Mouse (Mus musculus) cerebellum, adult 2 months (tissue): Measurements from ENCODE around the gene Steap3. TPM values are rescaled to one million over a fixed set of nuclear protein-coding genes. Genes with fewer than 3 reads are reported as not detected.

Experiments used
- DNase-seq, 2 experiments: peaks; one replicate each; pipeline ENCODE4 v3.0.0; 2021
- H3K27ac ChIP-seq: fragments of 200-500 bp; 2 replicates; pipeline ENCODE4 v1.5.1; 2012; ENCODE audit warnings: low read length, control low read depth, inconsistent platforms; ENCODE audit not compliant: insufficient read depth
- H3K27me3 ChIP-seq: fragments of 200-500 bp; 2 replicates; pipeline ENCODE4 v1.6.1; 2012; ENCODE audit warnings: inconsistent platforms, mild to moderate bottlenecking, low read length, moderate library complexity; ENCODE audit not compliant: control insufficient read depth, insufficient read depth
- H3K4me1 ChIP-seq: fragments of 200-500 bp; 2 replicates; pipeline ENCODE4 v1.6.1; 2011; ENCODE audit warnings: low read length; ENCODE audit not compliant: control insufficient read depth, insufficient read depth
- H3K4me3 ChIP-seq: fragments of 200-500 bp; replicated peaks from 2 replicates; pipeline ENCODE3; 2011; ENCODE audit warnings: mild to moderate bottlenecking, low read depth, low read length, control low read depth; ENCODE audit not compliant: insufficient read depth
- CTCF ChIP-seq: fragments of 200-500 bp; IDR thresholded peaks from 2 replicates; pipeline ENCODE4 v1.5.1; 2011; ENCODE audit warnings: low read depth, mild to moderate bottlenecking, control low read depth, low read length, moderate library complexity, borderline replicate concordance; ENCODE audit not compliant: insufficient read depth
- POLR2A ChIP-seq: fragments of 200-500 bp; IDR thresholded peaks from 2 replicates; pipeline ENCODE4 v1.6.1; 2011; ENCODE audit warnings: low read length, control low read depth, borderline replicate concordance; ENCODE audit not compliant: insufficient read depth
- WGBS: fragments of 180-500 bp; shearing (Covaris S2); methylation state at CpG from one replicate; pipeline ENCODE4 v1.1.7; 2018; 5-methylcytosine and 5-hydroxymethylcytosine counted together
- polyA plus RNA-seq: library from polyadenylated mRNA; depleted of rRNA; stranded (reverse); fragments of >200 nt; gene quantifications from 2 replicates; pipeline ENCODE4 v1.2.3, GENCODE M21; 2012

The Steap3 gene
- polyA plus RNA-seq, 1 experiment: 3.5 TPM

- no peaks in the 10 kb centered on the region for H3K4me1 ChIP-seq
- DNase-seq: no peak
- TF ChIP-seq POLR2A (no peak), CTCF (no peak)
- H3K27ac ChIP-seq: no peak overlapping the region
- WGBS: 75% methylated on average over 3 of the region's 3 CpGs
- no peaks in the 10 kb centered on the region for H3K27me3 ChIP-seq
- no peak overlapping the region for H3K4me3 ChIP-seq
Observed at GRCm38 (mm10) chr1:120247351-120247750, 25.2 kb downstream of the Steap3 start.

- Histone ChIP-seq H3K27ac (no peak overlapping the region), H3K4me1 (no peaks in the 10 kb centered on the region), H3K27me3 (no peaks in the 10 kb centered on the region), H3K4me3 (no peak overlapping the region)
- TF ChIP-seq POLR2A: no peak
- TF ChIP-seq CTCF: no peak
- WGBS: 96% methylated on average over 8 of the region's 8 CpGs
- no peak for DNase-seq
Observed at GRCm38 (mm10) chr1:120246946-120247345, 25.6 kb downstream of the Steap3 start.

- peak in 1 of 2 experiments; percentile 8 for DNase-seq
- H3K4me3 ChIP-seq: no peak overlapping the region
- H3K27me3 ChIP-seq: no peaks in the 10 kb centered on the region
- H3K4me1 ChIP-seq: no peaks in the 10 kb centered on the region
- H3K27ac ChIP-seq: no peak overlapping the region
- TF ChIP-seq CTCF: no peak
- no peak for TF ChIP-seq POLR2A
- 30% methylated on average over 4 of the region's 4 CpGs for WGBS
Observed at GRCm38 (mm10) chr1:120245661-120246131, 26.8 kb downstream of the Steap3 start.

- no peak for DNase-seq
- no peak overlapping the region for H3K4me3 ChIP-seq
- no peaks in the 10 kb centered on the region for H3K27me3 ChIP-seq
- no peak overlapping the region for H3K27ac ChIP-seq
- TF ChIP-seq CTCF: no peak
- TF ChIP-seq POLR2A: no peak
- 84% methylated on average over 11 of the region's 11 CpGs for WGBS
- H3K4me1 ChIP-seq: no peaks in the 10 kb centered on the region
Observed at GRCm38 (mm10) chr1:120244646-120245045, 27.9 kb downstream of the Steap3 start.

GRCm38 (mm10) chr1:120243987-120244386, 28.5 kb downstream of the Steap3 start:
- no peak for DNase-seq
- no peak for TF ChIP-seq CTCF
- no peak for TF ChIP-seq POLR2A
- WGBS: 75% methylated on average over 11 of the region's 11 CpGs
- Histone ChIP-seq H3K27ac (no peak overlapping the region), H3K4me3 (no peak overlapping the region), H3K27me3 (no peaks in the 10 kb centered on the region), H3K4me1 (no peaks in the 10 kb centered on the region)

GRCm38 (mm10) chr1:120237068-120237467, 35.4 kb downstream of the Steap3 start:
- WGBS: 89% methylated on average over 1 of the region's 1 CpGs
- no peaks in the 10 kb centered on the region for H3K4me1 ChIP-seq
- H3K27me3 ChIP-seq: no peaks in the 10 kb centered on the region
- TF ChIP-seq CTCF (no peak), POLR2A (no peak)
- no peak overlapping the region for H3K27ac ChIP-seq
- no peak for DNase-seq
- no peak overlapping the region for H3K4me3 ChIP-seq

- no peaks in the 10 kb centered on the region for H3K27me3 ChIP-seq
- no peak overlapping the region for H3K27ac ChIP-seq
- TF ChIP-seq POLR2A (no peak), CTCF (no peak)
- 69% methylated on average over 14 of the region's 14 CpGs for WGBS
- no peak for DNase-seq
- H3K4me1 ChIP-seq: no peaks in the 10 kb centered on the region
- no peak overlapping the region for H3K4me3 ChIP-seq
Observed at GRCm38 (mm10) chr1:120236424-120236823, 36.1 kb downstream of the Steap3 start.

- Histone ChIP-seq H3K4me3 (no peak overlapping the region), H3K27me3 (no peaks in the 10 kb centered on the region), H3K27ac (no peak overlapping the region), H3K4me1 (no peaks in the 10 kb centered on the region)
- DNase-seq: no peak
- 86% methylated on average over 6 of the region's 6 CpGs for WGBS
- no peak for TF ChIP-seq POLR2A
- no peak for TF ChIP-seq CTCF
Observed at GRCm38 (mm10) chr1:120235631-120236215, 36.8 kb downstream of the Steap3 start.
